Mouse (Mus musculus) 3T3-L1 (cell line): ENCODE results near the gene Cr2.
"Not testable (repeated sequence)": the region's sequence is repeated elsewhere in the genome, so short reads cannot be mapped to it uniquely, and the experiment has no call there.

Experiments used
- DNase-seq: peaks from one replicate; pipeline ENCODE4 v3.0.0-alpha.2; 2015; ENCODE audit warnings: low read depth, low spot score

The Cr2 gene

DNA sequence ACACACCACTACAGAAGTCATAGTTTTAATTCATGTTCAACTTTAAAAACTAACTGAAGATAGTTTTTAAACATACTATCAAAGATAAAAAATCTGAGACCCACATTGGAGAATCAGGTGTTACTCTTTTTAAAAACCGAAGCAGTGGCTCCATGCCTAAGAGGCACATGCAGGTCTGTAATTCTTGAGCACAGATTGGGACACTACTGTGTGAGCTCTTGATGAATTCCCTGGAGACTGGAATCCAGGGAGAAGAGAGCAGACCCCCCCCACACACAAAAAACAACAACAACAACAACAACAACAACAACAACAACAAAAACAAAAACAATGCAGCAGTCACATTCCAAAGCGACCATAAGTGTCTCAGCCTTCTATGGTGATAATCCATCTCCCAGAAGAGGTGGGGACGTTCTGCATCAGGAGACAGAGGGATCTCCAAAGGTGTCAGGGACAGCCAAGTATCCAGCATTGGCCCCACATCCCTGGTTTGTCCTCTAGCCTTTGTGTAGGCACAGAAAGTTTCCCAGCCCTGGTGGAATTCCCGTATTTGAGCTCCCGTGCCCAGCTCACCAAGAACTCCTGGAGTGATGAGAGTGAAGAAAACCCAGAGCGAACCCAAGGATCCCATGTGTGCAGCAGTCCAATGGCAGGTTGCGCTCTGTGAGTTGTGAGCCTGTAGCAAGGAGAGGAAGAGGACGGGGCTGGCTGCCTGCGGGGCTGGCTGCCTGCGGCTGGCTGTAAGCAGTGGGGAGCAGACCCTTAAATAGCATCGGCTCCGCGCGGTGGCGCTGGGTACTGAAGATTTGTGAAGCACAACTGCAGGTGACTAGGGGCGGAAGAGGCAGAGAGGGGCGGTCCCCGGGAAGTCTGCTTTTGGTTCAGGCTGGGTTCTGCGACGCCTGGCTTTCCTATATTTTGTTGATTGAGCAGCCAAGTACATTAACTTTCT is at the start of gene Cr2:
Gene Cr2, minus strand, starts transcription at position 737 of the 952 bp plus-strand sequence.
- DNase-seq: no peak

DNA sequence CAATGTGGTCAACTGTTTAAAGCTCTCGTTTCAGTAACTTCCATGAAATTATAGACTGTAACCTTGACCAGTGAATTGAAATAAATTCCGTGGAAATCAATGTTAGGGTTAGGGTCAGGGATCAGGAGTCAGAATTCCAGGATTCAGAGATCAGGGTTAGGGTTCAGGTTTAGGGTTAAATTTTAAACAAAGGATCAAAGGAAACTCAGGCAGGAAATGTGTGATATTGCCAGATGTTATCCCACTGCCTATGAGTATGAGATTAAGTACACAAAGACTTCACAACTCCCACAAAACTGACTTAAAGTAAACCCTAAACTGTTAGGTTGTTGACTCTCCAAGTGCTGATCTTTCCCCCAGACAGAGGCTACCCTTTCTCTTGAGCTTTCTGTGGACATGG is 45.3 kb upstream of the Cr2 start:
- no peak for DNase-seq

DNA sequence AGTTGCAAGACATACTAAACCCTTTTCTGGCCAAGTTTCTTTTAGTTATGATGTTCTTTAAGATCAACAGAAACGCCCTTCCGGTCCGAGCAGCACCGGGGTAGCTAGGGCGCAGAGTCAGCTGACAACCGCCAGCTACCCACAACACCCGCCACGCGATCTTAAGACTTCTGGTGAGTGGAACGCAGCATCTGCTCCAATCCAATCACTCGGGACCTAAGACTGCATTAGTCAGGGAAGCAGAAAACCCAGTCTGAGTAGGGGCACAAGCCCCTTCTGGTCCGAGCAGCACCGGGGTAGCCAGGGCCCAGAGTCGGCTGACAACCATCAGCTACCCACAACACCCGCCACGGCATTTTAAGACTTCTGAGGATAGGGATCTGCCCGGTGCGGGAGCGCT is 36.3 kb upstream of the Cr2 start:
- not testable (repeated sequence) for DNase-seq

DNA sequence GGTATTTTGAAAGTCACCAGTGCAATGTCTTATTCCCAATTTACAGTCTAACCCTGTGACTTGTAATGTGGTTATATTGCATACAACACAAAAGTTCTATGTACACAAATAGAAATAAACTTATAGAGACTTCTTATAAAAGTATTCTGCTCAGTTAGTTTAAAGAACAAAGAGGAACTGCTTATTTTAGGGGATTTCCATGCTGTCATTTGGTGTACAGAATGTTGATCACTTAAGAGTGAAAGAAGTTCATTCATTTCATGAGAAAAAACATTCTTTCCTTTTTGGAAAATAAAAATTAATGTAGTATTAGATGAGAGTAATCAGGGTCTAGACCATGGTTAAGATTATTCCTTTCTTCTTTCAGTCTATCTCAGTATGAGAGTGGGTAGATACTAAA is 8.2 kb upstream of the Cr2 start:
- no peak for DNase-seq

DNA sequence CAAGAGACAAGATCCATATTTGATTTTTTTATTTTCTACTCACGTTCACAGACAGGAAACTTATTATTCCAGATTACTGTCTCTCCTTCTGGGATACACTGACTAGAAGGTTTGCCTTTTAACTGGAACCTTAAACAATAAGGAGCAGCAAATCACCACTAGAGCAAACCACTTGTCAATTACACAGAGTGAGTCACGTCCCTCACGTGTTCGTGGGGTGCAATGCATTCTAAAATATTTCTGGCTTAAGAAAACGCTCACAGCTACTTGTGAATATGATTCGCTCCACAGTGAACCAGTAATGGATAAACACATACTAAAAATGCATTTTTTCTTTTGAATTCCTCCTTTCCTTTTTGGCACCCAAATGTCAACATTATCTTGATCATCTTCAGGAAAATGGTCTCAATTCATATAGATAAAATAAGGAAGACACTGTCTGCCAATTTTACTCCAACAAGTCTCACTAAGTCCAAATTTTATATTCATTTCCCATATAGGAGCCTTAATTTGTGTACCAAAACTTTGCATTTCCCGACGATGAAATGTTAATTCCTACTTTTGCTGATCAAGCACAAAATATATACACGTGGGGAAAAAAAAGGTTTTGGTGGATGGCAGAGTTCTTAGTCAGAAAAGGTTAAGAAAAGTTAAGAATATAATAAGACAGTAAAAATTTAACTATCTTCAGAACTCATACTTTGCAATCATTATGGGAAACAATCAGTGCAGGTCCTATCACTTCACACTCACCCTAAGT is 11.3 kb downstream of the Cr2 start:
- DNase-seq: peak; percentile 69

DNA sequence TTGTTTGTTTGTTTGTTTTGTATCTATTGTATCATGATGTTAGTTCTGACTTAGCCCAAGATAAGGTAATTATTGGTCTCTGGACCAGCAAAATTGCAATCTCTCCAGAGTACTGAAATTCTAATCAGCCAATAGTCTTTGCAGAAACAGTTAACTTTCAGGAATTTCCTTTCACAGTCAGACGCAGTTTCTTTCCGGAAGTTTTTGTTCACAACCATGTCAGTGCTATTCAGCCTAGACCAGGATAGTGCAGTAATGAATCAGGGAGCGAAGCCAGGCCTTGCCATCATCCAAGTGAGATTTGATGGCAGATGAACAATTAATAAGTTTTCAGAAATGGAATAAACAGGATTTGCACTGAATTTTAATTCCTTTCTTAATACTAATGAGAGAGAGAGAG is 44.4 kb downstream of the Cr2 start:
- peak; percentile 45 for DNase-seq

DNA sequence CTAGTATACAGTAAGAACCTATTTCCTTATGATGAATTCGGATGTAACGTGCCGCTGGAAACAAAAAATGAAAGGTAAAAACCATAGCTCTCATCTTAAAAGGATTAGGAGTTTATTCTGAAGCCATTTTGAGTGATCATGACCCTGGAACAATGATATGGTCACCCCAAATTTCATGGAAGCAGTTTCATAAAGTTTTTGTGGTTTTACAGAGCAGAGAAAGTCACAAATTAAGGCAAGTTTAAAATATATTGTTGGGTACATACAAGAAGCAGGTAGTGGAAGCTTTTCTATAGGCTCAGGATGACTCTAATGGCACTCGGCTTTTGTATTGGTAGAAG is 44.9 kb downstream of the Cr2 start:
- no peak for DNase-seq

DNA sequence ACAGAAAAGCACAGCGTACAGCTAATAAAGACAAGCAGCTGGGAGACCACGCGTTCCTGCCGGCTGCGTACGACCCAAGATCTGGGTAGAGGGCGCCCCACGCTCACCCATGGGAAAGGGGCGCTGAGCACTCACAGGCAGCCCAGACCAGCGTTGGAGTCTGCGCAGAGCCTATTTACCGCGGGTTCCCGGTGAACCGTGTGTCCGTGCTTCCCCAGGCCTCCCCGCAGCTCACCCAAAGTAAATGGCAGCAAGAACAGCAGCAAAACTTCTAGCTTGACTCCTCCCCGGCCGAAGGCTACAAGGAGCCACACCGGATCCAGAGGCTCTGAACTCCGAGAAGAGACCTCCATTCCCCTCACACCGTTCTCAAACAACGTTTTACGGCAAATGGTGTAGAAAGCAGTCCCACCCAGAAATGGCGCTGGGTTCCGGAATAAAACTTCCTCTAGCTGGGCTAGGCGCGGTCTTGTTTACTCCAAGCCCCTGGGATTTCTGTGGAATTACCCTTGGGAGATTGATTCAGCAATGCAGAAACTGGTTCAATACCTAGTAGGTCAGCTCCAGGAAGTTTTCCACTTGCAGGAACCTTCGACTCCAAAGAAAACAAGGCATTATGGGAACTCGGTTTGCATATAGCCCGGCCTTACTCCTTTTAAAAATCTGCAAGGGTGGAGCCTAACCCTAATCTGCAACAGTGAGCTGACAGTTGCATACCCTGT is 45.4 kb downstream of the Cr2 start, which contains the start of gene Cr1l:
Gene Cr1l, minus strand, starts transcription at position 634 of the 722 bp plus-strand sequence.
- peak; percentile 91 for DNase-seq

DNA sequence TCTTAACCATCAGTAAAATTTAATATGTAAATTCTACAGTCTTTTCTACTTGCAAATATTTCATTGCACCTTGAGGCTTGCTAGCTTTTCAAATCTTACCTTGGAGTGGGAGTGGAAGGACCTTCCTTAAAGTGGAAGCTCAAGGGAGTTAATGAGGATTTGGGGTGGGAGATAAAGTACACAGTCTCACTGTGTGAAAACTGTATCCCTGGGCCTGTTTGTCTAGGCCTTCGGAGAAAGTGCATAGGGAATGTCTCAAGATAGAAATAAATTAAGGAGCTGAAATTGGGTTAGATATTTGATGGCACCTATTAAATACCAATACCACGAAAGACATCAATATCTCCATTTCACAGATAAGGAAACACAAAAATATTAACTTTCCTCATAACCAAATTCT is 46.0 kb downstream of the Cr2 start:
- DNase-seq: no peak

DNA sequence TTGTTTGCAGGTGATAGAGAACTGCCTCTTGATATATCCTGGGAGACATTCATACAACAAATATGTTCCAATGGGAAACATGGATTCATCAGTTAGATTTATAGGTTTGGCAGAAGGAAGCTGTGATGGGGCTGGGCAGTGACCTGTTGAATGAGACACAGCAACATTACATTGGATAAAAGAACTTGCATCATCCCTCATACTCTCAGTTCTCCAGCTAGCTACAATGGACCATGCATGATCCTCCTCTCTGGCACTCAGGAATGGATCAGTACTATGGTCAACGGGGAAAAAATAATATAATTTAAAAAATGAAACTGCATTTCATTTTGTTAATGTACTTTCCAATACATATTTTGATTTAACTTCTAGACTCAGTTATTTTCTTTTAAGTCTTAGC is 46.6 kb downstream of the Cr2 start:
- DNase-seq: peak; percentile 57

DNA sequence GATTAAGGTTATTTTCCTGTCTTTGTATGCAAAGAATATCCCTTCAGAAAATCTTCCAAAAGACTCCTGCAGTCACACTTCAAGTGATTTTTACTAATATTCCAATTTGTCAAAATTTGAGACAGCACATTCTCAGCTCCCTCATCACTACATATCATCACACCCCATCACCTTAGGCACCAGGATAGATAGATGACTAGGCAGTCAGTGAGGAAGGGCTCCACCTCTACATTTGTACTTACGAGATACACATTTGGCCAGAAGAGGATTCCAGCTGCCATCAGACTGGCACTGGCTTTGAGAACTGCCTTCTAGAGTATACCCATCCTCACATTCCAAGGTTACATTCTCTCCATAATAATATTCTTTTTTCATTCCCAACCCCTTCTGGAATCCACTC is 62.1 kb downstream of the Cr2 start:
- DNase-seq: no peak

DNA sequence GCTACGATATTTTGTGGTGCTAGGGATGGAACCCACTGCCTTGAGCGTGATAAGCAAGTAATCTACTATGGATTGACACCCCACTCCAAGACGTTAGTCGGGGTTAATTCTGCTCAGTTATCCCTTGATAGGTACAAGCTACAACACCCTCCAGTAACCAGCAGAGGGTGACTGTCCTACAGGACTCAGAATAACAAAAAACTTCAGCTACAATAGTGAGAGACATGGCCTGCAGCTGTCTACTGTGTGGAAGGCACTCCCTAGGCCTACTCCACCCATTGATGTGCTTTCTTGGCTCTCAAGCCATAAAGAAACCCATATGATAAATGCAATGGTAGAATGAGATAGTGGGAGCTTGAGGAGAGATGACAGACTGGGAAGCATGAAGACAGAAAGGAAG is 62.9 kb downstream of the Cr2 start:
- peak; percentile 11 for DNase-seq

DNA sequence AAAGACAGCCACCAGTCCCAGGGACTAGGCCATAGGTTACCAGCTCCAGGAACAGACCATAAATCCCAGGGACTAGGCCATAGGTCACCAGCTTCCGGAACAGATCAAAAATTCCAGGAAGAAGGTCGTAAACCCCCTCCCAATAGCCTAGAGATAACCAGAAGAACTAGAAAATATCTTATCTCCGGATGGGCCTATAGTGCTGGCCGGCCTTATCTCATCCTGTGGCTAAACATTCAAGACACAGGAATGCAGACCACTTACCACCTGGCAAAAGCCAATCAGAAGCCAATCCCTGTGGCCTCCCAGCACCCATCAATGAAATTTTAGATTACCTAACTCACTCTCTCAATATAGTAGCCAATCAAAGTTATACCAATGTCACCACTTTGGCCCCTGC is 75.8 kb downstream of the Cr2 start:
- no peak for DNase-seq

DNA sequence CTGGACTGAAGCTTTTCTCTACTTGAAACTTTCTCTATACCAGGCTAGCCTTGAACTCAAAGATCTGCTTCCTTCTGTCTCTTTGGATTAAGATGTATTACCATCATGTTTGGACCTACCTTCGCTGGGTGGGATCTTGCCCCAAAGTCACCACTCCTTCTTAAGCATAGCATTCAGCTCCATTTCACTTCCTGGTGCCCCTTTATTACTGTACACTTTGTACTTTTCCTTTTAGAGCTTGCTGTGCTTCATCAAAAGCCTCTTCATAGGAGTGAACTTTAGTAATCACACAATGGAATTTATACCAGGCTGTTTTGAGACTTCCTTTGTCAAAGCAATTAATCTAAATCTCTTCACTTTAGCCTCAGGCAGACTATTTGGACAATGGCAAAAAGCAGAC is 78.5 kb downstream of the Cr2 start:
- no peak for DNase-seq

DNA sequence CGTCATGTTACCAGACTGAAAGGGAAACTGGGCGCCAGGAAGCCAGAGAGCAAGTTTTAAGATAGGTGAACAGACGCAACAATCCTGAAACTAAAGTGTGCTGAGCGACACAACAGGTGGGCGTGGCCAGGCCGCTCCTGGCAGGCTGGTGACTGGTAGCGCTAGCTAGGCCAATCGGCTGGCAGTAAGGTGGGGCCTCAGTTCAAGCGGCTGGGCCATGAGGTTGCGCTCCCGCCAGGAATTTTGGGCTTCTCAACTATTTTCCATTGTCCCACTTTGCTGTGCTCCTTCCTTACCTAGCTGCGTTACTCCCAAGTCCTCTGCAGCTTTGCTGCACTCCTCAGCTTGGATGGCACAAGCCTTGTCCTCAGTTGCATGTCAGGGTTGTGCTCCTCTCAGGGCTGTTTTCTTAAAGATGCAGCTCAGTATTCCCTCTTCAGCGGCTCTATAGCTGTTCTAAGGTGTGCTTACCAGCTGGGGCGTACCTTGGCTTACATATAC is 84.2 kb downstream of the Cr2 start, which contains the start of gene Cd46:
Gene Cd46, minus strand, starts transcription at position 30 of the 501 bp plus-strand sequence.
- DNase-seq: no peak

DNA sequence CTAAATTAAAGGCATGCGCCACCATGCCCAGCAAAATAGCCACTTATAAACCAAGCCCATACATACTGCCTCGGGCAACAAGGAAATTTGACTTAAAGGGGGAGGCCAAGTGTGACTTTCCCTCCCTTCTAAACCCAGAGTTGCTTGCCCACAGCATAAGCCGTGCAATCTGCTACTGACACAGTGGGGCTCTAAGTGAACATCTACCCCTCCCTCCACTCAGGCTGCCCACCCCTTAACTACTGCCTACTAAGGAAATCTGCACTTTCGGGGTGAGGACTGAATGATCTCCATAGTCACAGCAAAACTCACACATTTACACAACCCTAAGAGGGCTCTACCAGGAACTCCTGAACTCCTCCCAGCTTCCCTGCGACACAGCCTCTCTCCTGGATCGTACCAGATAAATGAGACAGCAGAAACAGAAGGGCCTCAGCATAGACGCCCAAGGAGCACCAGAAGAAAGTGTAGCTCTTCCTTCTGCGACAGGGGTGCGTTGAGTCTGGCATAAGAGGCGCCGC is 84.8 kb downstream of the Cr2 start:
- no peak for DNase-seq
